Mouse (Mus musculus) hindbrain, postnatal 0 days (tissue): ENCODE measurements around the gene Lst1. TPM values are rescaled to one million over a fixed set of nuclear protein-coding genes. Genes with fewer than 3 reads are reported as not detected.

ENCODE experiments used
- ATAC-seq: fragments of 200-750 bp; cut with Nextera tagmentation; 2 replicates; pipeline ENCODE4 v1.8.0; 2017; ENCODE audit warnings: mild to moderate bottlenecking, moderate TSS enrichment, moderate library complexity
- DNase-seq: peaks from one replicate; pipeline ENCODE4 v3.0.0-alpha.2; 2015; ENCODE audit warnings: low spot score
- H3K27ac ChIP-seq: fragments of 300-500 bp; sonication (generic); 2 replicates; pipeline ENCODE4 v1.5.1; 2014; ENCODE audit warnings: mild to moderate bottlenecking
- H3K27me3 ChIP-seq: fragments of 300-500 bp; sonication (generic); 2 replicates; pipeline ENCODE4 v1.6.1; 2014; ENCODE audit warnings: low read length, mixed read lengths; ENCODE audit not compliant: insufficient read depth
- H3K36me3 ChIP-seq: fragments of 300-500 bp; sonication (generic); 2 replicates; pipeline ENCODE4 v1.6.1; 2014; ENCODE audit warnings: low read length, mixed read lengths; ENCODE audit not compliant: insufficient read depth
- H3K4me1 ChIP-seq: fragments of 300-500 bp; sonication (generic); 2 replicates; pipeline ENCODE4 v1.6.1; 2014; ENCODE audit warnings: antibody characterized with exemption, low read length, mixed read lengths; ENCODE audit not compliant: insufficient read depth
- H3K4me2 ChIP-seq: fragments of 300-500 bp; sonication (generic); 2 replicates; pipeline ENCODE4 v1.6.1; 2014; ENCODE audit warnings: low read depth, mild to moderate bottlenecking, low read length, moderate library complexity, mixed read lengths
- H3K4me3 ChIP-seq: fragments of 300-500 bp; sonication (generic); 2 replicates; pipeline ENCODE4 v1.5.1; 2014; ENCODE audit warnings: low read length
- H3K9ac ChIP-seq: fragments of 300-500 bp; sonication (generic); replicated peaks from 2 replicates; pipeline ENCODE4 v1.6.1; 2014; ENCODE audit warnings: mild to moderate bottlenecking, low read length, moderate library complexity, mixed read lengths
- H3K9me3 ChIP-seq: fragments of 300-500 bp; sonication (generic); 2 replicates; pipeline ENCODE4 v1.6.1; 2016; ENCODE audit warnings: low read length, mixed read lengths
- CTCF ChIP-seq: IDR thresholded peaks from 2 replicates; pipeline ENCODE4 v1.5.1; 2016; ENCODE audit warnings: antibody characterized with exemption, control low read depth, low read depth
- WGBS: fragments of 180-500 bp; shearing (Covaris S2); extraction: QIAGEN DNeasy Blood & Tissue Kit; methylation state at CpG from one replicate; pipeline ENCODE4 v1.1.7; 2014; 5-methylcytosine and 5-hydroxymethylcytosine counted together
- polyA plus RNA-seq: library from polyadenylated mRNA; unstranded; fragments of >200 nt; fragmentation: Nextera tagmentation; extraction: Ambion mirVana; gene quantifications from 2 replicates; pipeline ENCODE4 v1.2.1, GENCODE M21; 2015
- total RNA-seq: library from RNA; depleted of rRNA; stranded (reverse); fragments of >200 nt; gene quantifications from 2 replicates; pipeline ENCODE4 v1.2.3, GENCODE M21; 2014

Gene Lst1
- total and polyA plus RNA-seq, 2 experiments from 2014 or later, result 8.0 to 25.0 TPM

DNA sequence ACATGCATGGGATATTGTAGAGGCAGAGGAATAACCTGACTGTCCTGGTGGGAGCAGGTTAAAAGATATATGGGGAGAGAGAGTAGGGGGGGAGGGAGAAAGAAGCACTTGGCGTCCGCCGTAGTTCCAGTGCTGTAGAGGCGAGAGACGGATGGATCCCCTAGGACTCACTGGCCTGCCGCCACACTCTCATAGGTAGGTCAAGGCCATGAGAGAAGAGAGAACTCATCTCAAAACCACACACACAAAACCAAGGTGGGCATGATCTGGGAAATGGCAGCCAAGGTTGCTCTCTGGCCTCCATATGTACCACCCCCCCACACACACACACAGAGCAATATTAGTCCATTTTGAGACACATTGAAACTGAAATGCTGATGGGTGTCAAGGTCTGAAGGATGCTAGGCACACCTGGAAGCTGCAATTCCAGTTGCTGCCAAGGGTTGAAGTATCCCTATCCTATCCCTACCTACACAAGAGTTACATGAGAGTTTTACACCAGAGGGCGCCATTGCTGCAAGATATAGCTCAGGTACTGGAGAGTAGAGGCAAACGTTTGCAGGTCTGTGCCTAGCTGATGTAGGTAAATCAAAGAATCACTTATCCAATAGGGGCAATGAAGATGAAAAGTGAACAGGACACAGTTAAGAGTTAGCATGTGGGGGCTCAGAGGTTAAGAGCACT lies 21.7 kb downstream of the Lst1 start:
- 68% methylated on average over 8 of the region's 8 CpGs for WGBS
- Histone ChIP-seq H3K9me3 (no peaks in the 10 kb centered on the region), H3K27ac (peak overlapping the region; percentile 99), H3K27me3 (no peaks in the 10 kb centered on the region), H3K4me1 (peaks cover 11% of the 10 kb centered on the region; the same call in 1 of the 2 replicates), H3K4me3 (peak overlapping the region; percentile 100; the same call in 1 of the 2 replicates), H3K4me2 (peak overlapping the region; percentile 63), H3K9ac (no peak overlapping the region), H3K36me3 (peaks cover 6% of the 10 kb centered on the region)
- ATAC-seq, result no peak
- peak; percentile 81 for TF ChIP-seq CTCF
- DNase-seq, result peak; percentile 89

- no peak for TF ChIP-seq CTCF
- Histone ChIP-seq H3K36me3 (peaks cover 15% of the 10 kb centered on the region), H3K4me2 (peak overlapping the region; percentile 63), H3K4me3 (peak overlapping the region; percentile 100), H3K9ac (peak overlapping the region; percentile 48; the same call in 1 of the 2 replicates), H3K27ac (peak overlapping the region; percentile 99), H3K27me3 (no peaks in the 10 kb centered on the region), H3K4me1 (peaks cover 11% of the 10 kb centered on the region; the same call in 1 of the 2 replicates), H3K9me3 (no peaks in the 10 kb centered on the region)
- 20% methylated on average over 12 of the region's 12 CpGs for whole genome bisulfite sequencing
- DNase-seq, result no peak
- no peak for ATAC-seq
These were observed 22.6 kb downstream of the Lst1 start for GRCm38 (mm10) chr17:35165451-35166155.

GRCm38 (mm10) chr17:35164568-35165450 lies 23.4 kb downstream of the Lst1 start, which contains the start of gene Prrc2a:
Gene Prrc2a (minus strand): TSS chr17:35164897.
- H3K4me3 ChIP-seq, result peak within 1 kb of the TSS; percentile 100
- DNase-seq (peak; percentile 100), ATAC-seq (peak; percentile 97)
- H3K9me3 ChIP-seq, result no peaks in the 10 kb centered on the region
- H3K36me3 ChIP-seq, result peaks cover 23% of the 10 kb centered on the region
- peak within 1 kb of the TSS; percentile 100 for H3K9ac ChIP-seq
- peak within 1 kb of the TSS; percentile 63 for H3K4me2 ChIP-seq
- peaks cover 11% of the 10 kb centered on the region; the same call in 1 of the 2 replicates for H3K4me1 ChIP-seq
- no peaks in the 10 kb centered on the region for H3K27me3 ChIP-seq
- no peak for TF ChIP-seq CTCF
- WGBS, result under 1% methylated on average over 55 of the region's 89 CpGs
- peak within 1 kb of the TSS; percentile 99 for H3K27ac ChIP-seq

- TF ChIP-seq CTCF, result no peak
- H3K36me3 ChIP-seq, result peaks cover 29% of the 10 kb centered on the region
- H3K27ac ChIP-seq, result peak overlapping the region; percentile 99
- no peaks in the 10 kb centered on the region for H3K9me3 ChIP-seq
- H3K4me1 ChIP-seq, result peaks cover 11% of the 10 kb centered on the region; the same call in 1 of the 2 replicates
- H3K27me3 ChIP-seq, result no peaks in the 10 kb centered on the region
- H3K4me2 ChIP-seq, result peak overlapping the region; percentile 63
- peak overlapping the region; percentile 100 for H3K9ac ChIP-seq
- DNase-seq (no peak), ATAC-seq (no peak)
- H3K4me3 ChIP-seq, result peak overlapping the region; percentile 100
- WGBS, result 0% methylated on average over 25 of the region's 28 CpGs
These were observed 24.0 kb downstream of the Lst1 start for GRCm38 (mm10) chr17:35164218-35164567.

DNA sequence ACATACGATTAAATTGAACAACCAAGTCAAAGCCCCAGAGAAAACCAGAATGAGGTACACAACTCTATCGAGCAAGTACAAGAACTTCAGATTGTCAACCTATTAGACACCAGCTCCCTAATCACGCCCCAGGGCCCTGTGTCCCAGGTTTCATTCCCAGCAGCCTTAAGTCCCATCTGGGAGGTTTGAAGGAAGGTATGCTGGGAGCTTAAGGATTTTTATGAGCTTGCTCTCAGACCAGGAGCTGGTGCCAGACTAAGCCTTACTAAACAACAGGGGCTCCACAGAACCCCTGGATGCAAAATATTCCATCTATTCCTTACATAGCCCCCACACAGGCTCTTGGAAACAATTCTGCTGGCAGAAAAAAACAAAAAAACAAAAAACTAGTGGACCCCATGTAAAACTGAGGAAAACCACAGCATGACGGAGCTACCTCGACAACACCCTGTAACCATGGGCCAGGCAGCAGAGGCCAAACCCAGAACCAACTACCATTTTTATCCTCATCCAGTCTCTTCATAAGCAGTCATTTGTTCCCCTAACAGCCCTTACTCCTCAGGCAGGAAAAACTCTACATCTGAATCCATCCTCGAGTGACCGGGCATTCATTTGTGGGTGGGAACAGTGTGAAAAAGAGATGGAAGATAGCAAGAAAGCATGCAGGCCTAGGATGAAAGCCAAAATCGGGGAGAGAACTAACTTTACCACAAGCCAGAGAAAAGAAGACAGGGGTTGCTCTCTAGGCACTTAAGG lies 24.7 kb downstream of the Lst1 start:
- Histone ChIP-seq H3K27ac (peak overlapping the region; percentile 99), H3K27me3 (no peaks in the 10 kb centered on the region), H3K4me1 (peaks cover 11% of the 10 kb centered on the region; the same call in 1 of the 2 replicates), H3K4me2 (peak overlapping the region; percentile 63), H3K4me3 (peak overlapping the region; percentile 100), H3K36me3 (peaks cover 36% of the 10 kb centered on the region), H3K9me3 (no peaks in the 10 kb centered on the region), H3K9ac (peak overlapping the region; percentile 100)
- ATAC-seq (no peak), DNase-seq (peak; percentile 20)
- 8% methylated on average over 8 of the region's 8 CpGs for WGBS
- no peak for TF ChIP-seq CTCF
